ENCODE assay signal across 28 mouse cellular contexts in genomic region chr11:104613551-104613950, GRCm38 (mm10). TPM values are rescaled to one million over a fixed set of nuclear protein-coding genes. Genes with fewer than 3 reads are reported as not detected.
DNase-seq lines count a peak whose midpoint lies in the region; ATAC-seq and TF ChIP-seq lines count a peak whose summit lies in the region.
"Had no signal": no experiment of that assay in that cellular context is flagged by ENCODE, and none has a peak within 500 bp of the region (broad histone marks: within the 10 kb centered on the region; RNA-seq: fewer than 3 reads in every experiment).

No protein-coding gene starts in this region.

- no peak for ATAC-seq in lung, postnatal 0 days
- ATAC-seq: forebrain, embryonic 13.5 days; forebrain, embryonic 16.5 days; intestine, embryonic 15.5 days had no signal

- H3ac ChIP-seq in C2C12 (ENCODE audit: control insufficient read depth, insufficient read length, low read depth) = no peak overlapping the region

- no peak overlapping the region for H3K4me2 ChIP-seq in lung, postnatal 0 days (replicated peaks; ENCODE audit: low read depth, low read length)
- H3K4me2 ChIP-seq: embryonic facial prominence, embryonic 13.5 days; forebrain, embryonic 13.5 days; heart, embryonic 12.5 days; heart, embryonic 15.5 days; hindbrain, embryonic 15.5 days; intestine, embryonic 15.5 days had no signal

- H3K27me3 ChIP-seq in C2C12 (ENCODE audit: control insufficient read depth, insufficient read depth, insufficient read length) = no peaks in the 10 kb centered on the region
- no peaks in the 10 kb centered on the region for H3K27me3 ChIP-seq in lung, postnatal 0 days (replicated peaks; ENCODE audit: insufficient read depth, low read length)
- H3K27me3 ChIP-seq in hindbrain, embryonic 10.5 days (ENCODE audit: insufficient read depth, poor library complexity, severe bottlenecking) = peaks cover 34% of the 10 kb centered on the region
- H3K27me3 ChIP-seq: heart, embryonic 15.5 days had no signal

- H3K9ac ChIP-seq in lung, postnatal 0 days (replicated peaks; ENCODE audit: low read depth) = no peak overlapping the region
- H3K9ac ChIP-seq: embryonic facial prominence, embryonic 13.5 days; forebrain, embryonic 13.5 days; heart, embryonic 12.5 days; heart, embryonic 15.5 days; hindbrain, embryonic 15.5 days; intestine, embryonic 15.5 days had no signal

- no peak for TF ChIP-seq EP300 in lung, postnatal 0 days (IDR thresholded peaks at IDR 0.05)

- H3K79me3 ChIP-seq in C2C12 (ENCODE audit: low read depth) = no peaks in the 10 kb centered on the region

- H3K79me2 ChIP-seq in C2C12 (ENCODE audit: control insufficient read depth, insufficient read depth) = peaks cover 26% of the 10 kb centered on the region

- H3K27ac ChIP-seq in lung, postnatal 0 days (ENCODE audit: low read length) = no peak overlapping the region
- H3K27ac ChIP-seq in hindbrain, embryonic 10.5 days = no peak overlapping the region
- H3K27ac ChIP-seq: embryonic facial prominence, embryonic 10.5 days; embryonic facial prominence, embryonic 13.5 days; forebrain, embryonic 10.5 days; forebrain, embryonic 13.5 days; gastrocnemius, adult 2 months; heart, embryonic 15.5 days; hindbrain, embryonic 15.5 days; intestine, embryonic 15.5 days had no signal

- DNase-seq in 416B (ENCODE audit: low read depth) = peak; percentile 65
- peak; percentile 39 for DNase-seq in T-cell, adult 2 months (ENCODE audit: low spot score)
- DNase-seq in induced T-regulatory cell, adult 2 months (ENCODE audit: low read depth) = peak; percentile 52
- no peak for DNase-seq in frontal cortex, postnatal 36 days (ENCODE audit: low spot score in 2 of 2)
- DNase-seq in lung, postnatal 0 days (ENCODE audit: low spot score) = no peak
- DNase-seq in hindbrain, embryonic 10.5 days (ENCODE audit: low spot score) = no peak
- DNase-seq in kidney, postnatal 25 days = no peak
- DNase-seq: adrenal gland, postnatal 10 days; adrenal gland, postnatal 36 days; cerebellum, adult 2 months; cerebellum, adult 9-11 months; cerebellum, postnatal 25 days; embryo, embryonic 11 days; gastrocnemius, adult 2 months; gastrocnemius, postnatal 25 days; heart, adult 18-20 months; heart, postnatal 10 days; heart, postnatal 36 days had no signal

- WGBS in lung, postnatal 0 days = 73% methylated on average over 10 of the region's 10 CpGs
- 83% methylated on average over 10 of the region's 10 CpGs for WGBS in hindbrain, embryonic 10.5 days

- no peak overlapping the region for H3K4me3 ChIP-seq in C2C12 (ENCODE audit: insufficient read depth, poor library complexity, severe bottlenecking)
- H3K4me3 ChIP-seq in lung, postnatal 0 days (ENCODE audit: low read depth, low read length) = no peak overlapping the region
- H3K4me3 ChIP-seq in hindbrain, embryonic 10.5 days = no peak overlapping the region
- H3K4me3 ChIP-seq: embryonic facial prominence, embryonic 10.5 days; embryonic facial prominence, embryonic 13.5 days; forebrain, embryonic 10.5 days; forebrain, embryonic 13.5 days; gastrocnemius, adult 2 months; heart, embryonic 12.5 days; heart, embryonic 15.5 days; hindbrain, embryonic 15.5 days; intestine, embryonic 15.5 days had no signal

- no peaks in the 10 kb centered on the region for H3K36me3 ChIP-seq in C2C12 (ENCODE audit: control insufficient read depth, insufficient read depth)
- H3K36me3 ChIP-seq in lung, postnatal 0 days (ENCODE audit: insufficient read depth, low read length) = no peaks in the 10 kb centered on the region
- no peaks in the 10 kb centered on the region for H3K36me3 ChIP-seq in hindbrain, embryonic 10.5 days
- H3K36me3 ChIP-seq: embryonic facial prominence, embryonic 10.5 days; embryonic facial prominence, embryonic 13.5 days; forebrain, embryonic 10.5 days; heart, embryonic 12.5 days; heart, embryonic 15.5 days; hindbrain, embryonic 15.5 days; intestine, embryonic 15.5 days had no signal

- no peaks in the 10 kb centered on the region for H3K9me3 ChIP-seq in lung, postnatal 0 days (ENCODE audit: low read length)
- no peaks in the 10 kb centered on the region for H3K9me3 ChIP-seq in hindbrain, embryonic 10.5 days
- H3K9me3 ChIP-seq: embryonic facial prominence, embryonic 10.5 days; embryonic facial prominence, embryonic 13.5 days; forebrain, embryonic 10.5 days; forebrain, embryonic 13.5 days; heart, embryonic 12.5 days; heart, embryonic 15.5 days; hindbrain, embryonic 15.5 days; intestine, embryonic 15.5 days had no signal

- H3K4me1 ChIP-seq in lung, postnatal 0 days (ENCODE audit: insufficient read depth, low read depth, low read length) = no peaks in the 10 kb centered on the region
- H3K4me1 ChIP-seq in hindbrain, embryonic 10.5 days (replicated peaks) = peaks cover 14% of the 10 kb centered on the region
- H3K4me1 ChIP-seq: forebrain, embryonic 13.5 days; intestine, embryonic 15.5 days had no signal

- no peak for TF ChIP-seq CTCF in C2C12 (IDR thresholded peaks at IDR 0.05; ENCODE audit: control insufficient read depth, insufficient read depth, insufficient read length)
- no peak for TF ChIP-seq CTCF in lung, postnatal 0 days (IDR thresholded peaks at IDR 0.05)

TF ChIP-seq in C2C12, 6 proteins besides CTCF, POLR2A, EP300 and RAD21:
- TF ChIP-seq MYOG (IDR thresholded peaks at IDR 0.05; ENCODE audit: control insufficient read depth, extremely low read depth, insufficient read length) (no peak), MAX (IDR thresholded peaks at IDR 0.05) (peak; percentile 58), USF1 (IDR thresholded peaks at IDR 0.05; ENCODE audit: low read depth) (no peak), MYOD1 (IDR thresholded peaks at IDR 0.05; ENCODE audit: control insufficient read depth, insufficient read length, low read depth) (peak; percentile 92), CEBPB (IDR thresholded peaks at IDR 0.05; ENCODE audit: low read depth) (no peak), FOSL1 (IDR thresholded peaks at IDR 0.05; ENCODE audit: insufficient read depth, low read length, poor library complexity, severe bottlenecking) (no peak)
TF ChIP-seq in C2C12: peak in this region for 2.

RNA-seq across cellular contexts. Expression of gene Itgb3, which starts 5.8 kb away (rescaled TPM):
- polyA plus RNA-seq in C2C12 (2012; fragmentation: generic; extraction: Trizol) = 15.0 TPM
- 6.9 and 7.1 TPM in 2 replicates for polyA plus RNA-seq in lung, postnatal 0 days (2015; fragmentation: Nextera tagmentation; extraction: Ambion mirVana)
- 3.5 and 3.6 TPM in 2 replicates for polyA plus RNA-seq in hindbrain, embryonic 10.5 days (2016; fragmentation: Nextera tagmentation; extraction: Ambion mirVana)

Comparison
In these comparisons a context has a peak if more than half of its experiments do, and no peak if none do; other contexts are left out.
1. DNase-seq: peak in 416B (single experiment), T-cell, adult 2 months (single experiment) and induced T-regulatory cell, adult 2 months (single experiment); none in frontal cortex, postnatal 36 days (0 of 2), lung, postnatal 0 days (single experiment), hindbrain, embryonic 10.5 days (single experiment) and kidney, postnatal 25 days (0 of 2).